Mouse (Mus musculus) mature B cell (primary cell): ENCODE data around the gene Snrpn.
"Not testable (repeated sequence)": the region's sequence is repeated elsewhere in the genome, so short reads cannot be mapped to it uniquely, and the experiment has no call there.

Source experiments
- in situ Hi-C: fragments of 300-500 bp; cut with MboI; formaldehyde crosslinking; loops from 2 replicates; pipeline ENCODE4 v1.14.3; 2019

Snrpn gene

DNA sequence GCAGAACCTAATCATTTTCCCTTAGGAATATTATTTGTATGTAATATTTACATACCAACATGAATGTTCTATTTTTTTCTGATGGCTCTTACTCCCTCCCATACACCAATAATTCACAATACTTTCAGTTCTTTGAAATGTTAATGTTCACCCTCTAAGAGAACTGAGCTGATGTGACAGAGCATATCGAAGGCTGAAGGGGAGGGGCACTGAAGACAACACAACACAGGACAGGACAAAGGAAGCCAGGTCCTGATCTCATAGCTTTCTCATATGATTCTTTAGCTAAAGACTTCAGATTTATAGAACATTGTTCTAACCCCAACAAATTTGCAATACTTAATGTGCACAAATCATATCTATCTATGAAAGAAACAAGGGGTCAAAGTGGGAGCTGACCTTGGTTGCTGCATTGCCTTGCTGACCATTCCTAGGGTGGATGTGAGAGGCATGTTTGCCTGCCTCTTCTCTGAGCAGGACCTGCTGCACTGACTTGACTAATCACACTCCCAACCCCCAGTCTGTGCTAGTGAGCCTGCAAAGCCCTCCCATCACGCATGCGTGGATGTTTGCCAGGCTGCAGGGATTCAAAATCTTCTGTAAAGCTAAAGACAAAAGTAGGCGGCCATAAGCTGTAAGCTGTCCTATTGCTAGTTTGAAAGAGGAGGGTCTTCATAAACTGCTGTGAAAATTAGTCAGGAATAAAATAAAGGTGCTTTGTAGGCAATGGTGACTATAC lies at the start of gene Snrpn:
TSS of gene Snrpn (minus strand) at position 478 of the 739 bp plus-strand sequence.
- in situ Hi-C loops: no loop called here

DNA sequence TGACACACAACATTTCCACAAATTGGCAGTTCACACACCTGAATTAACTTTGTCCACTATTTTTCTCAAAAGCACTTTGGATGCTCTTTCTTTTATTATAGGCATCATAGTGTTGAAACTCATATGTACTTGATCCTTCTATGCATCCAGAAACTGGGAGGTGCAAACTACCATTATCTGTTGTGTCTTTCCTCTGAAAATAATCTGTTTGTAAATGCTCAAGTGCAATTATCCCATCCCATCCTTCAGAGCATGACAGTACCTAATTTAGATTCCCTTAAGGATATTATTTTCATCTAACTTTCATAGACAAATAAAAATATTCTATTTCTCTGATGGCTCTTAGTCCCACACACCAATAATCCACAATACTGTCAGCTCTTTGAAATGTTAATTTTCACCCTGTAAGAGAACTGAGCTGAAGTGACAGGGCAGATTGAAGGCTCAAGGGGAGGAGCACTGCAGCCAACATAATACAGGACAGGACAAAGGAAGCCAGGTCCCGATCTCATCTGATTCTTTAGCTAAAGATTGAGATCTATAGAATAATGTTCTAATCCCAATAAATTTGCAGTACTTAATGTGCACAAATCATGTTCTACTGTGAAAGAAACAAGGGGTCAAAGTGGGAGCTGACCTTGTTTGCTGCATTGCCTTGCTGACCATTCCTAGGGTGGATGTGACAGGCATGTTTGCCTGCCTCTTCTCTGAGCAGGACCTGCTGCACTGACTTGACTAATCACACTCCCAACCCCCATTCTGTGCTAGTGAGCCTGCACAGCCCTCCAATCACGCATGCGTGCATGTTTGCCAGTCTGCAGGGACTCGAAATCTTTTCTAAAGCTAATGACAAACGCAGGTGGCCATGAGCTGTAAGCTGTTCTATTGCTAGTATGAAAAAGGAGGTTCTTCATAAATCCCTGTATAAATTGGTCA lies 30.5 kb upstream of the Snrpn start:
- in situ Hi-C loops: no loop called here

DNA sequence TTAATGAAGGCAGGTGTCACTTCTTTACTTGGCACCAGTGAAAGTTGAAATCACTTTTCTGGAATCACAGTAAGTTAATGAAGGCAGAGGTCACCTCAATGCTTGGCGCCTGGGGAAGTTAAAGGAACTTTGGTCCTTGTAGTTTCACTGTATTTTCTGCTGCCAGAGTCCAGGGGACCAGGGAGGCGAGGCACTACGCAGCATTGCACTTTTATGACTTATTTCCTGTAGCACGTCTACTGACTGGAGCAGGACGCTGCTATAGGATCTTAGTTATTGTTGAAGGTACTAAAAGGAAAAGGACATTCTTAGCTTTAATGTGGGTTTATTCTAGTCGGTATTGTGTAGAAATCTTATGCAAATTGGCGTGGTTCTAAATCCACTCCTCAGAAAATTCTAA lies 14.7 kb downstream of the Snrpn start:
- in situ Hi-C loops: no loop called here

DNA sequence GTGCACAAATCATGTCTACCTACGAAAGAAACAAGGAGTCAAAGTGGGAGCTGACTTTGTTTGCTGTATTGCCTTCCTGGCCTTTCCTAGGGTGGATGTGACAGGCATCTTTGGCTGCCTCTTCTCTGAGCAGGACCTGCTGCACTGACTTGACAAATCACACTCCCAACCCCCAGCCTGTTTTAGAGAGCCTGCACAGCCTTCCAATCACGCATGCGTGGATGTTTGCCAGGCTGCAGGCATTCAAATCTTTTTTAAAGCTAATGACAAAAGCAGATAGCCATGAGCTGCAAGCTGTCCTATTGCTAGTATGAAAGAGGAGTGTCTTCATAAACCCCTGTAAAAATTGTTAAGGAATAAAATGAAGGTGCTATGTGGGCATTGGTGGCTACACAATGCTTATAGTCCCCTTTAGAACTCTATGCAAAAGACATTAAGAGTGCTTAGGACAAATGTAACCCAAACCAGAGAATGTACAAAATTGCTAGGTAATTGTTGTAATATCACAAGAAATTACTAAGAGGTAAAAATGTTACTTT lies 16.9 kb downstream of the Snrpn start:
- in situ Hi-C loops: not testable (repeated sequence)

DNA sequence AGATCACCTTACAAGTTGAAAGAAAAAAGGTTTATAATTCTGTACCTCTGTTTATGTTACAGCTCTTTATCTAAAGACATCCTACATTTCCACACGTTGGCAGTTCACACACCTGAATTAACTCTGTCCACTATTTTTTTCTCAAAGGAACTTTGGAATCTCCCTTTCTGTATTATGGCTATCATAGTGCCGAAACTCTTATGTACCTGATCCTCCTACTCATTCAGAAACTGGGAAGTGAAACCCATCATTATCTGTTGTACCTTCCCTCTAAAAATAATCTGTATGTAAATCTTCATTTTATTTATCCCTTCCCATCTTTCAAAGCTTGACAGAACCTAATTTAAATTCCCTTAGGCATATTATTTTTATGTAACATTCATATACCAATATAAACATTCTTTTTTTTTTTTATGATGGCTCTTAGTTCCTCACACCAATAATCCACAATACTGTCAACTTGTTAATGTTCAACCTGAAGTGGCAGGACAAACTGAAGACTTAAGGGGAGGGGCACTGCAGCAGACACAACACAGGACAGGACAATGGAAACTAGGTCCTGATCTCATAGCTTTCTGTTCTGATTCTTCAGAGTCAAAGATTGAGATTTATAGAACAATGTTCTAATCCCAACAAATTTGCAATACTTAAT lies 17.5 kb downstream of the Snrpn start:
- in situ Hi-C loops: no loop called here

DNA sequence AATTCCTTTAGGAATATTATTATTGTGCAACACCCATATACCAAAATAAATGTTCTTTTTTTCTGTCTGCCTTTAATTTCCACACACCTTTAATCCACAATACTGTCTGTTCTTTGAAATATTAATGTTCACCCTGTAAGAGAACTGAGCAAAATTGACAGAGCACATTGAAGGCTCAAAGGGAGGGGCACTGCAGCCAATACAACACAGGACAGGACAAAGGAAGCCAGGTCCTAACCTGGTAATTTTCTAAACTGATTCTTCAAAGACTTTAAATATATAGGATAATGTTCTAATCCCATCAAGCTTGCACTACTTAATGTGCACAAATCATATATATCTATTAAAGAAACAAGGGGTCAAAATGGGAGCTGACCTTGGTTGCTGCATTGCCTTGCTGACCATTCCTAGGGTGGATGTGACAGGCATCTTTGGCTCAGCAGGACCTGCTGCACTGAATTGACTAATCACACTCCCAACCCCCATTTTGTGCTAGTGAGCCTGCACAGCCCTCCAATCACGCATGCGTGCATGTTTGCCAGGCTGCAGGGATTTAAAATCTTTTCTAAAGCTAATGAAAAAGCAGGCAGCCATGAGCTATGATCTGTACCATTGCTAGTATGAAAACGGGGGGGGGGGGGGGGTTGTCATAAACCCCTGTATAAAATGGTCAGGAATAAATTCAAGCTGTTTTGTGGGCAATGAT lies 42.7 kb downstream of the Snrpn start:
- in situ Hi-C loops: no loop called here

DNA sequence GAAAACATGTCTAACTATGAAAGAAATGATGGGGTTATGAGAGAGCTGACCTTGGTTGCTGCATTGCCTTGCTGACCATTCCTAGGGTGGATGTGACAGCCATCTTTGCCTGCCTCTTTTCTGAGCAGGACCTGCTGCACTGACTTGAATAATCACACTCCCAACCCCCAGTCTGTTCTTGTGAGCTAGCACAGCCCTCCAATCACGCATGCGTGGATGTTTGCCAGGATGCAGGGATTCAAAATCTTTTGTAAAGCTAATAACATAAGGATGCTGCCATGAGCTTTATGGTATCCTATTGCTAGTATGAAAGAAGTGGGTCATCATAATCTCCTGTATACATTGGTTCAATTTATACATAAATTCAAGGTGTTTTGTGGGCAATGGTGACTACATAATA lies 63.7 kb downstream of the Snrpn start:
- in situ Hi-C loops: no loop called here

DNA sequence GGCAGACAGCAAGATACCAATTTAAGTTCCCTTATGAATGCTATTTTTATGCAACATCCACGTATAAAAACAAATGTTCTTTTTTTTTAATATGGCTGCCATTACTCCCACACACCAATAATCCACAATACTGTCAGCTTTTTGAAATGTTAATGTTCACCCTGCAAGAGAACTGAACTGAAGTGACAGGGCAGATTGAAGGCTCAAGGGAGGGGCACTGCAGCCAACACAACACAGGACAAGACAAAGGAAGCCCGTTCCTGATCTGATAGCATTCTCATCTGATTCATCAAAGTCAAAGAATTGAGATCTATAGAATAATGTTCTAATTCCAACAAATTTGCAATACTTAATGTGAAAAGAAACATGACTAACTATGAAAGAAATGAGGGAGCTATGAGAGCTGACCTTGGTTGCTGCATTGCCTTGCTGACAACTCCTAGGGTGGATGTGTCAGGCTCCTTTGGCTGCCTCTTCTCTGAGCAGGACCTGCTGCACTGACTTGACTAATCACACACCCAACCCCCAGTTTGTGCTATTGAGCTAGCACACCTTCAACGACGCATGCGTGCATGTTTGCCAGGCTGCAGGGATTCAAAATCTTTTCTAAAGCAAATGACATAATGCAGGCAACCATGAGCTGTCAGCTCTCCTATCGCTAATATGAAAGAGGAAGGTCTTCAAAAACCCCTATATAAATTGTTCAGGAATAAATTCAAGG lies 92.4 kb downstream of the Snrpn start:
- in situ Hi-C loops: no loop called here

DNA sequence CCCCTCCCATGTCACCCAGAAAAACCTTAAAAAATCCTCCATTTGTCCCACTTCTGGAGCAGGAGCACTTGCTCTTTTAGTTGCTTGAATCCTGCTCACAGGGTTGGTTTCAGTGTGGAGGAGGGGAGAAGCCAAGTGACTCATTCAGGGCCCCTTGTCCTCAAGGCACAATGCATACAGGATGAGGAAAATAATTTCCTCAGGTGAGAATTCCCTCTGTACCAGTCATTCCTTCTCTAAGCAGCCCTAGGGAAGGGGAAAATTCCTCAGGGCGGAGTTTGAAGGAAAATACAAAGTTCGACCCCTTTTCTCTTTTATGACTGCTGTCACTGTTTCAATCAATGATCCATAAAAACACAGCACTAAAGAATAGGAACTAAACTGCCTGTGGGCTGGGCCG lies 126.8 kb downstream of the Snrpn start:
- in situ Hi-C loops: no loop called here

DNA sequence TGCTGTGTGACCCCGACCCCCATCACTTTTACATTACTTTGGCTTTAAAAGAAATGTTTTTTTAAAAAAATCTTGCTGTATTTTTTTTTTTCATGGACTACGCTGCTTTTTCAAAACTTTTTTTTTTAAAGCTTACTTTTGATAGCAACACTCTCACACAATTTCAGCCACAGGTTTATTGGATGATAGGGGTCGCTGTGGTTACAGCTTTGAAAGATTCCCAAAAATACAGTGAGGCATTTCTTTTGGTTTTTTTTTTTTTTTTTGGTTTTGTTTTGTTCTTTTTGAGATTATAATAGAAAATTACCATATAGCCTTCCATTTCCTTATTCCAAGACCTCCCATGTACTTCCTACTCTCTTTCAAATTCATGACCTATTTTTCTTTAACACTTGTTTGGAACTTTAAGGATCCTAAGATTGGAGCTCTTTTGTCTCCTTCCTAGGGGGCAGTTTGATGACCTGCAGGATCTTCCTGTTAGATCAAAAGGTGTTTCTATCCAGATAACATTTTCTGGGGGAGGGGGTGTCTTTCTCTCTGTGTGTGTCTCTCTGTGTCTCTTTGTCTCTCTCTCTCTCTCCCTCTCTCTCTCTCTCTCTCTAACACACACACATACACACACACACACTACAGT lies 132.2 kb downstream of the Snrpn start:
- in situ Hi-C loops: no loop called here

DNA sequence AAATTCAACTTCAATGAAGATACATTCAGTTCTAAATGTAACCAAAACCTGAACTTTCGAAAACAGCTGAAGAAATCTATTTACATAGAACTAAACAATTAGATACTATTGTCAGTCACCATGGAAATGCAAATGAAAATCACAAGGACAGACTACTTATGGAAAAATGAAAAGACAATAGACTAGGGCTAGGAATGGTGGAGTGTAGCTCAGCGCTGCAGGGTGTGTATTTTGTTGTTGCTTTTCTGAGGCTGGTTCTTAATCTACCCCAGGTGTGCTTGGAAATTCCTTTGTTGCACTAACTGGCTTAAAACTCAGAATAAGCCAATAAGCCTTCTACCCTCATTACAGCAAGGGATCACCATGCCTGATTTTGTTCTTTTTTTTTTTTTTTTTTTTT lies 133.8 kb downstream of the Snrpn start:
- in situ Hi-C loops: no loop called here

DNA sequence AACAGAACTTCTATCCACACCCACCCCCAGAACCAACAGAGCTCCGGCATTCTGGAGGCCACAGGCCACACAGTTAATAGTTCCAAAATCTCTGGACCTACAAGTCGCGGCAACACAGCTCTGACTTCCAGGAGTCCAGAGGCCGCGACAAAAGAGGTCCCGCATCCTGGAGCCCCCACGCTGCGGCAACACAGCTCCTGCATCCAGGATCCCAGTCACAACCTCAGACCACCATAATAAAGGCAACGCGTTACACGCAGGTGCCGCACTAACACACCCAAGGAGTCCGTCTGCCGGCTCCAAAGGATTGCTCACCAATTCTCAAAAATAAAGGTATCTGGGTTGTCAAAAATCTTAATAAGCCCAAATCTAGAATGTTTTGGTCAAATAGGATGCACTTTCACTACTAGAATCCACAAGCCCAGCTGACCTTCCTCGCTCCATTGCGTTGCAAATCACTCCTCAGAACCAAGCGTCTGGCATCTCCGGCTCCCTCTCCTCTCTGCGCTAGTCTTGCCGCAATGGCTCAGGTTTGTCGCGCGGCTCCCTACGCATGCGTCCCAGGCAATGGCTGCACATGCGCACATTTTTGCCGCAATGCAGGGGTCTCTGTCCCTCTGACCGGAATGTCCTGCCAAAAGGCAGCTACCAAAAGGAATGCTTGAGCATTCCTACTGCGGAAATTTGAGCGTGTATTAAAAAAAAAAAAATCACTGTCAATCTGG lies 135.3 kb downstream of the Snrpn start, which contains the start of the genes Snurf and Gm38393:
TSS of gene Snurf (minus strand) at position 444 of the 725 bp plus-strand sequence.
TSS of gene Gm38393 (minus strand) at position 459 of the 725 bp plus-strand sequence.
- in situ Hi-C loops: no loop called here

DNA sequence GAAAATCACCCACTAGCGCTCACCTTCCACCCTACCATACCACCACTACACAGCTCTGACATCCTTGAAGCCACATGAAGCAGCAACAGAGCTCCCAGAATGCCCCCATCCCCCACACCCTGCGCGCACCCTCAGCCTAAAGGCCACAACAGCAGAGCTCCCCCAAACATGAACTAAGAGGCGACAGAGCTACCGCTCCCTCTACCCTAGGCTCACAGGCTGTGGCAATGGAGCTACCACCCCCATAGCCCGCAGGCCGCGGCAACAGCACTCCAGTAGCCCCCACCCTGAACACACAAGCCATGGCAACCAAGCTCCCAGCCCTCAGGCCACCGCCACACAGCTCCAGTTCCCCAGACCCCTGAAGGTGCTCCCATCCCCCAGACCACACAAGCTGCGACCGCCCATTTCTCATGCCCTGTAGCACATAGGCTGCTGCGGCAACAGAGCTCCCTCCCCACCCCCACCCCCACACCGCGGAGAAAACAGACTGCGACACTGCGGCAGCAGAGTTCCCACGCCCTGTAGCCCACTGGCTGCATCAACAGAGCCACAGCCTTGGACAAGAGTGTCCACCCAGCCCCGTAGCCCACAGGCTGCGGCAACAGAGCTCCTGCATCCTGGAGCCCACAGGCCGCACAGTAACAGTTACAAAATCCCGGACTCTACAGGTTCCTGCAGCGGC lies 136.0 kb downstream of the Snrpn start:
- in situ Hi-C loops: no loop called here

DNA sequence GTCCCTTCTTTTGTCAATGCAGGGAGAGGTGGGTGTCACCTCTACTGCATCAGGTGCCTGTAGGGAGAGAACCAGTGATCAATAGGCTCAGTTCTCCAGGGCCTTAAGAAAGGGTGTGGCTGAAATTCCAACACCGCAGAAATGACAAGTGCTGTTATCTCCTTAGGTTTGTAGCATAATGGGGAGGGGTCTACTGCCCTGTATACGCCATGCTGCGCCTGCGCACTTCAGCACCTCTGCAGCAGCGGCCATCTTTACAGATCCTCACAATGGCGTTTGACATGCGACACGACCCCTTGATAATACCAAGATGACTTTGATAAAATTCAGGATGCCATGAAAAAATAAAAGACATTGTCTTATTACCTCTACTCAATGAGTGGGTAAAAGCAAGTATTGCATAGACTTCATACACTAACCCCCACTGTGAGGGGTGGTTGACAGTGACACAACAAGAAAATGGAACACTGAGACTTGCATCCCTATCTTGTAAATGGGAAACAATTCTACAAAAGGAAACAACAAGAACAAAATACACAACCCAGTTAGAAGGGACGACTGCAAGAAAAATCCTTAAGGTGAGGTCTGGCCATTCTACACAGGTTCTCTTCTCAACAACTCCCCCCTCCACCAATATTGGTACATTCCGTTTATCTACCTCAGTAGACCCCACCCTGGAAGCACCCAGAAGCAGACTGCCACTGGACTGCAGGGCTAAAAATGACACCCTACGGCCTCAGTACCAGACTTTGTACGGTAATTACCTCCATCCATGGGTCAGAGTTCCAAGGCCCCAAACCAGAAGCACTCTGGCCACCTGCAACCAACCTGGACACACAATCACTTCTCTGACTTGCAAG lies 136.8 kb downstream of the Snrpn start:
- in situ Hi-C loops: no loop called here

DNA sequence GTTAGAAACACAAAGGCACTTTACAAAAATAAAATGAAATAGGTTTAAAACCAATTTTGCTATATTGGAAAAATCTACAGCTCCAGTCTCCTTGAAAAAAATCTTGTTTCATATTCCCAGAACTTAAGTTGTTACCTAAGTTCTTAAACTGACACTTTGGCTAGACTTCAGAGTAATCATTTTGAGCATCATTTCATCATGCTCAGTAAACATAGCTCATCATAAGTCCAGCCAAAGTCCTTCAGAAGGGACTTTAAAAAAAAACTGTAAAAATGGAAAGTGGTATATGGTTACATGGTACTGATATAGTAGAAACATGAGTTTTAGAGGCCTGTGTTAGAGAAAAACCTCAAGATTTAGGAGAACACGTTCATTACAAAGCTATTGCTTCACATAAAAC lies 161.4 kb downstream of the Snrpn start:
- in situ Hi-C loops: no loop called here
